Mouse (Mus musculus) embryonic facial prominence, embryonic 11.5 days (tissue): Measurements from ENCODE around the gene Ttc23. TPM values are rescaled to one million over a fixed set of nuclear protein-coding genes. Genes with fewer than 3 reads are reported as not detected.

ENCODE experiments used
- ATAC-seq: fragments of 200-750 bp; cut with Nextera tagmentation; replicated peaks from 2 replicates; pipeline ENCODE4 v1.8.0; 2017; ENCODE audit warnings: low read depth; ENCODE audit not compliant: insufficient number of reproducible peaks, low FRiP score, low TSS enrichment
- DNase-seq: peaks from one replicate; pipeline ENCODE4 v3.0.0-alpha.2; 2015; ENCODE audit warnings: low spot score
- H3K27ac ChIP-seq: fragments of 300-500 bp; sonication (generic); replicated peaks from 2 replicates; pipeline ENCODE4 v1.5.1; 2014; ENCODE audit warnings: mild to moderate bottlenecking, low read depth, low read length, control low read depth
- H3K27me3 ChIP-seq: fragments of 300-500 bp; sonication (generic); 2 replicates; pipeline ENCODE4 v1.6.1; 2014; ENCODE audit warnings: mild to moderate bottlenecking, low read length, moderate library complexity, mixed read lengths; ENCODE audit not compliant: control insufficient read depth, insufficient read depth
- H3K36me3 ChIP-seq: fragments of 300-500 bp; sonication (generic); replicated peaks from 2 replicates; pipeline ENCODE4 v1.6.1; 2014; ENCODE audit warnings: low read depth, mild to moderate bottlenecking, low read length, moderate library complexity, mixed read lengths; ENCODE audit not compliant: control insufficient read depth, insufficient read depth
- H3K4me1 ChIP-seq: fragments of 300-500 bp; sonication (generic); 2 replicates; pipeline ENCODE4 v1.6.1; 2014; ENCODE audit warnings: low read length, mixed read lengths; ENCODE audit not compliant: control insufficient read depth, insufficient read depth
- H3K4me2 ChIP-seq: fragments of 300-500 bp; sonication (generic); 2 replicates; pipeline ENCODE4 v1.6.1; 2014; ENCODE audit warnings: low read depth, mild to moderate bottlenecking, control low read depth, low read length, moderate library complexity
- H3K4me3 ChIP-seq: fragments of 300-500 bp; sonication (generic); 2 replicates; pipeline ENCODE4 v1.5.1; 2014; ENCODE audit warnings: low read depth, low read length, control low read depth
- H3K9ac ChIP-seq: fragments of 300-500 bp; sonication (generic); replicated peaks from 2 replicates; pipeline ENCODE4 v1.6.1; 2014; ENCODE audit warnings: mild to moderate bottlenecking, control low read depth, low read length
- H3K9me3 ChIP-seq: fragments of 300-500 bp; sonication (generic); replicated peaks from 2 replicates; pipeline ENCODE4 v1.6.1; 2016; ENCODE audit warnings: mild to moderate bottlenecking, low read length, inconsistent platforms, mixed read lengths; ENCODE audit not compliant: control insufficient read depth
- WGBS: fragments of 180-500 bp; shearing (Covaris S2); extraction: QIAGEN DNeasy Blood & Tissue Kit; methylation state at CpG from one replicate; pipeline ENCODE4 v1.1.7; 2014; 5-methylcytosine and 5-hydroxymethylcytosine counted together
- polyA plus RNA-seq: library from polyadenylated mRNA; unstranded; fragments of >200 nt; fragmentation: Nextera tagmentation; extraction: Ambion mirVana; gene quantifications from 2 replicates; pipeline ENCODE4 v1.2.1, GENCODE M21; 2014

The Ttc23 gene
- polyA plus RNA-seq, 1 experiment from 2014 or later, result 58.3 TPM

GRCm38 (mm10) chr7:67758858-67759628 is 111.8 kb downstream of the Ttc23 start:
- Histone ChIP-seq H3K4me1 (0 out of 2 replicates have a peak, but pooled peaks cover 2% of the 10 kb centered on the region), H3K4me2 (peak overlapping the region; percentile 93), H3K36me3 (no peaks in the 10 kb centered on the region), H3K27ac (no peak overlapping the region), H3K4me3 (peak overlapping the region; percentile 43), H3K9ac (peak overlapping the region; percentile 63), H3K27me3 (peaks cover 6% of the 10 kb centered on the region), H3K9me3 (no peaks in the 10 kb centered on the region)
- WGBS, result under 1% methylated on average over 92 of the region's 92 CpGs
- DNase-seq (peak; percentile 75), ATAC-seq (peak; percentile 86)

GRCm38 (mm10) chr7:67759629-67759995 is 112.4 kb downstream of the Ttc23 start, which contains the start of gene Synm:
TSS of gene Synm (minus strand) at chr7:67759742.
- no peaks in the 10 kb centered on the region for H3K36me3 ChIP-seq
- peak within 1 kb of the TSS; percentile 93 for H3K4me2 ChIP-seq
- no peaks in the 10 kb centered on the region for H3K9me3 ChIP-seq
- ATAC-seq (peak; percentile 84), DNase-seq (peak; percentile 86)
- under 1% methylated on average over 37 of the region's 37 CpGs for WGBS
- H3K4me3 ChIP-seq, result peak within 1 kb of the TSS; percentile 43
- H3K27ac ChIP-seq, result no peak within 1 kb of the TSS
- H3K4me1 ChIP-seq, result 0 out of 2 replicates have a peak, but pooled peaks cover 2% of the 10 kb centered on the region
- H3K9ac ChIP-seq, result peak within 1 kb of the TSS; percentile 63
- peaks cover 6% of the 10 kb centered on the region for H3K27me3 ChIP-seq

- WGBS, result 71% methylated on average over 3 of the region's 3 CpGs
- Histone ChIP-seq H3K27ac (no peak overlapping the region), H3K9me3 (no peaks in the 10 kb centered on the region), H3K9ac (no peak overlapping the region), H3K4me3 (no peak overlapping the region), H3K4me2 (no peak overlapping the region), H3K27me3 (peaks cover 1% of the 10 kb centered on the region; the same call in 1 of the 2 replicates), H3K4me1 (no peaks in the 10 kb centered on the region), H3K36me3 (no peaks in the 10 kb centered on the region)
- DNase-seq (no peak), ATAC-seq (no peak)
Observed at GRCm38 (mm10) chr7:67763625-67764024, 116.4 kb downstream of the Ttc23 start.

GRCm38 (mm10) chr7:67768125-67768524 is 120.9 kb downstream of the Ttc23 start:
- WGBS, result 92% methylated on average over 3 of the region's 3 CpGs
- ATAC-seq, result no peak

GRCm38 (mm10) chr7:67769487-67769886 is 122.3 kb downstream of the Ttc23 start:
- 92% methylated on average over 5 of the region's 5 CpGs for WGBS

More at GRCm38 (mm10) chr7:67768125-67768524, 120.9 kb downstream of the Ttc23 start:
- no peak overlapping the region for H3K4me3 ChIP-seq
- no peaks in the 10 kb centered on the region for H3K27me3 ChIP-seq
- H3K4me1 ChIP-seq, result no peaks in the 10 kb centered on the region
- H3K36me3 ChIP-seq, result no peaks in the 10 kb centered on the region
- H3K9ac ChIP-seq, result no peak overlapping the region
- H3K9me3 ChIP-seq, result no peaks in the 10 kb centered on the region
- DNase-seq, result no peak
- H3K27ac ChIP-seq, result no peak overlapping the region
- H3K4me2 ChIP-seq, result no peak overlapping the region

GRCm38 (mm10) chr7:67772231-67772630 is 125.0 kb downstream of the Ttc23 start:
- 88% methylated on average over 9 of the region's 9 CpGs for WGBS

More at GRCm38 (mm10) chr7:67769487-67769886, 122.3 kb downstream of the Ttc23 start:
- H3K4me1 ChIP-seq, result no peaks in the 10 kb centered on the region
- no peaks in the 10 kb centered on the region for H3K27me3 ChIP-seq
- H3K36me3 ChIP-seq, result no peaks in the 10 kb centered on the region
- no peak overlapping the region for H3K27ac ChIP-seq
- no peak overlapping the region for H3K4me2 ChIP-seq
- H3K9me3 ChIP-seq, result no peaks in the 10 kb centered on the region
- DNase-seq (no peak), ATAC-seq (no peak)
- no peak overlapping the region for H3K9ac ChIP-seq
- no peak overlapping the region for H3K4me3 ChIP-seq

GRCm38 (mm10) chr7:67775623-67776022 is 128.4 kb downstream of the Ttc23 start:
- no peak overlapping the region for H3K9ac ChIP-seq
- no peaks in the 10 kb centered on the region for H3K36me3 ChIP-seq
- no peaks in the 10 kb centered on the region for H3K27me3 ChIP-seq
- no peak overlapping the region for H3K27ac ChIP-seq
- DNase-seq, result no peak
- H3K9me3 ChIP-seq, result no peaks in the 10 kb centered on the region
- no peak for ATAC-seq
- no peaks in the 10 kb centered on the region for H3K4me1 ChIP-seq
- no peak overlapping the region for H3K4me2 ChIP-seq
- H3K4me3 ChIP-seq, result no peak overlapping the region
- 81% methylated on average over 3 of the region's 3 CpGs for whole genome bisulfite sequencing

More at GRCm38 (mm10) chr7:67772231-67772630, 125.0 kb downstream of the Ttc23 start:
- Histone ChIP-seq H3K4me2 (no peak overlapping the region), H3K27ac (no peak overlapping the region), H3K4me3 (no peak overlapping the region), H3K4me1 (no peaks in the 10 kb centered on the region), H3K9ac (no peak overlapping the region), H3K9me3 (no peaks in the 10 kb centered on the region), H3K27me3 (no peaks in the 10 kb centered on the region), H3K36me3 (no peaks in the 10 kb centered on the region)
- DNase-seq (no peak), ATAC-seq (no peak)

- H3K4me2 ChIP-seq, result no peak overlapping the region
- no peaks in the 10 kb centered on the region for H3K9me3 ChIP-seq
- H3K36me3 ChIP-seq, result no peaks in the 10 kb centered on the region
- no peak overlapping the region for H3K4me3 ChIP-seq
- H3K27ac ChIP-seq, result no peak overlapping the region
- no peak overlapping the region for H3K9ac ChIP-seq
- DNase-seq (no peak), ATAC-seq (no peak)
- no peaks in the 10 kb centered on the region for H3K27me3 ChIP-seq
- WGBS, result 55% methylated on average over 12 of the region's 12 CpGs
- no peaks in the 10 kb centered on the region for H3K4me1 ChIP-seq
Observed at GRCm38 (mm10) chr7:67776636-67777305, 129.6 kb downstream of the Ttc23 start.
